Mouse (Mus musculus): ENCODE data around the gene Lhb.

GRCm38 (mm10) chr7:45403532-45404261, 16.9 kb upstream of the Lhb start:
- no peak for TF ChIP-seq POLR2A (IDR thresholded peaks at IDR 0.05; ENCODE audit: low read depth, low read length)
- TF ChIP-seq CTCF (IDR thresholded peaks at IDR 0.05; ENCODE audit: borderline replicate concordance, insufficient read depth, low read length), result no peak
